Mouse (Mus musculus): Measurements from ENCODE around the gene Cd82. TPM values are rescaled to one million over a fixed set of nuclear protein-coding genes. Genes with fewer than 3 reads are reported as not detected.

Gene Cd82
- polyA plus RNA-seq, 1 experiment from 2014 or later: 113 TPM

DNA sequence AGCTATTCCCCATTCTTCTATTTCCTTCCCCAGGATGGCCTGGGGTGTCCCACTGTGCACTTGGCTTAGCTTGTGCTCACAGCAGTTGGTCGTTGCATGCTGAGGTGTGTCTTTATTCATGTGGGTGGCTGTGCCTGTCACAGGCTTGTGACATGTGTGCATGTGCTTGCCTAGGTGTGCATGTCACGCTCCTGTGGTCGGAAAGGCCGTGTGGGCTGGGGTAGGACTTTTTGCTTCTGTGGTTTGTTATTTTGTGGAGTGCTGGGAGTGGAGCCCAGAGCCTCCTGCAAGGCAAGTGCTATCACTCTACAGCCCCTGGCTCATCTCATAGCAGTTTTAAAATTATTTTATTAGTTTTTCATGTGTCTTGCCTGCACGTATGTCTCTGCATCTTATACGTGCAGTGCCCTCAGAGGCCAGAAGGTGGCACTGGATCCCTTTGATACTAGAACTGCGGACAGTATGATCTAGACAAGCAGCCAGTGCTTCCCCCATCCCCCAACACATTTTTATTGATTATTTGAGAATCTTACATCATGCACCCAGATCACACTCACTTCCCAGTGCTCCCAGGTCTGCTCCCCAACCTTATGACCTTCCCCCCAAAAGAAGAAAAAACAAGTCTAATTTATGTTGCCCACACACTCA lies 49.4 kb downstream of the Cd82 start:
- Histone ChIP-seq H3K9me3 (replicated peaks) (no peaks in the 10 kb centered on the region), H3K4me3 (replicated peaks) (no peak overlapping the region), H3K27me3 (no peaks in the 10 kb centered on the region), H3K9ac (no peak overlapping the region), H3K36me3 (replicated peaks) (peaks cover under 1% of the 10 kb centered on the region), H3K4me1 (replicated peaks) (peaks cover 29% of the 10 kb centered on the region), H3K4me2 (no peak overlapping the region), H3K27ac (replicated peaks) (no peak overlapping the region)
- whole genome bisulfite sequencing (ENCODE audit: insufficient replicate concordance): 43% methylated on average over 7 of the region's 7 CpGs
- no peak for ATAC-seq (ENCODE audit: insufficient read depth)

DNA sequence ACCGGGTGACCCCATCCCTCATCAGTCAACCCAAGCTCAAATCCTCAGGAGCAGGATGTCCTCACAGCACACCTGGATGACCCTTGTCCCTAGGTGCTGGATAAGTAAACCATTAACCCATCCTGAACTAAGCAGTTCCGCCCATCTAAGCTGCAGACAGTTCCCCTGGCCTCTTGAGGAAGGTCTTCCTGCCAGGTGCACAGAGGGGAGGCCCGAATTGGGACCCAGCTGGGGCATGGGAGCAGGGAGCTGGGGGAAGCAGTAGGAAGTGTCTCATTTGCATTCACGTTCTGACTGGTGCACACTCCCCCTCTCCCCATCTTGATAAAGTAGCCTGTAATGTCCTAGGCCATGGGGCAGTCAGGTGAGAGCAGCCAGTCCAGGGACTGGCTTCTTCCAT lies 50.8 kb downstream of the Cd82 start:
- H3K9me3 ChIP-seq (replicated peaks): no peaks in the 10 kb centered on the region
- H3K4me2 ChIP-seq: no peak overlapping the region
- H3K36me3 ChIP-seq (replicated peaks): no peaks in the 10 kb centered on the region
- H3K4me3 ChIP-seq (replicated peaks): no peak overlapping the region
- no peak for ATAC-seq (ENCODE audit: insufficient read depth)
- WGBS (ENCODE audit: insufficient replicate concordance): 37% methylated on average over 4 of the region's 4 CpGs
- no peaks in the 10 kb centered on the region for H3K27me3 ChIP-seq
- no peak overlapping the region for H3K27ac ChIP-seq (replicated peaks)
- peaks cover 24% of the 10 kb centered on the region for H3K4me1 ChIP-seq (replicated peaks)
- H3K9ac ChIP-seq: no peak overlapping the region

DNA sequence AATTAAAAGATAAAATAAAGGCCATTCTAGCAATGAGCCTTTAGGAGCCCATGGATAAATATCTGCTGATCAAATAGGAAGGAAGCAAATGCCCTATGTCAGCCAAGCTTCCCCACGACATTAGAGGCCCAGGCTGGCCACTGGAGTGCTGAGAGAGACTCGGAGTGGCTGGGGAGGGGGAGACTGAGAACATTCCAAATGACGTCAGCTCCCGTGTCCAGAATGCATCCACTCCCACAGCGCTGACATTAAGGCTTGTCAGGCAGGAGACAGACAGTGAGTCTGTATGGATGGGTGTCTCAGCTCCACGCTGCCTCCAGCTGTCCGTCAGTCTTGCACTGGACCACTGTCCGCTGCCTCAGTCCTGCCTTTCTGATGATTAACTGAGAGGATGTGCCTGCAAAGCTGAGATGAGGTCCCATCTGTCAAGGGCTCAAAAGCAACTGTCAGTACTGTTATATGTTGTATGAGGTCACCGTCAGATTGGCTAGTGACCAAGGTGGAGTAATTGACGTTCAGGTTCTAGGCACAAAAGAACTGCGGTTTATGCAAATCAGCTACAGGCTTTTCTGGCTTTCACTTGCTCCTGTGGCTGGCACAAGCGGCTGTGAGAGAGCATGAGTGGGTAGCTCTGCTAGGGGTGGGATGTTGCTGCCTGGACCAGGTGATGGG lies 51.9 kb downstream of the Cd82 start:
- Histone ChIP-seq H3K36me3 (replicated peaks) (no peaks in the 10 kb centered on the region), H3K4me1 (replicated peaks) (peaks cover 16% of the 10 kb centered on the region; the same call in 1 of the 2 replicates), H3K9me3 (replicated peaks) (no peaks in the 10 kb centered on the region), H3K4me2 (no peak overlapping the region), H3K9ac (no peak overlapping the region), H3K4me3 (replicated peaks) (no peak overlapping the region), H3K27me3 (no peaks in the 10 kb centered on the region), H3K27ac (replicated peaks) (no peak overlapping the region)
- WGBS (ENCODE audit: insufficient replicate concordance): 33% methylated on average over 12 of the region's 12 CpGs
- no peak for ATAC-seq (ENCODE audit: insufficient read depth)

DNA sequence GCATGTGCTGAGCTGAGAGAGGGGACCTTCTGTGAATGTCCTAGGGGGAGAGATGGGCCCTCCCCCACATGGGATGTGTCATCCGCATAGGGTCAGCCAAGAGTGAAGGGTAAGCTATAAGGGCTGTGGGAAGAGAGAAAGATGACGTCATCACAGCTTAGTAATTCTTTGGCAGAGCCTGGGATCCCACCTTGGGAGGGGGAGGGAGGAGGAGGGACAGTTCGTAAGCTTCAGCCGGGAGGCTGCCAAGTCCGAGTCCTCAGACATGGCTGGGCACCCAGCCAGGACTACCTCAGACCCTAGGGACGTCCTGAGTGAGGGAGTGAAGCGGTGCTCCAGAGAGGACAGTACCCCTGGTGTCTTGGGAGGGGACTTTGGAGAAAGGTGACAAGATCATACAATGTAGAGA lies 57.9 kb downstream of the Cd82 start:
- Histone ChIP-seq H3K4me2 (no peak overlapping the region), H3K27me3 (no peaks in the 10 kb centered on the region), H3K4me3 (replicated peaks) (no peak overlapping the region), H3K9me3 (replicated peaks) (no peaks in the 10 kb centered on the region), H3K4me1 (replicated peaks) (no peaks in the 10 kb centered on the region), H3K36me3 (replicated peaks) (no peaks in the 10 kb centered on the region), H3K9ac (no peak overlapping the region), H3K27ac (replicated peaks) (no peak overlapping the region)
- WGBS (ENCODE audit: insufficient replicate concordance): 65% methylated on average over 7 of the region's 7 CpGs
- no peak for ATAC-seq (ENCODE audit: insufficient read depth)

DNA sequence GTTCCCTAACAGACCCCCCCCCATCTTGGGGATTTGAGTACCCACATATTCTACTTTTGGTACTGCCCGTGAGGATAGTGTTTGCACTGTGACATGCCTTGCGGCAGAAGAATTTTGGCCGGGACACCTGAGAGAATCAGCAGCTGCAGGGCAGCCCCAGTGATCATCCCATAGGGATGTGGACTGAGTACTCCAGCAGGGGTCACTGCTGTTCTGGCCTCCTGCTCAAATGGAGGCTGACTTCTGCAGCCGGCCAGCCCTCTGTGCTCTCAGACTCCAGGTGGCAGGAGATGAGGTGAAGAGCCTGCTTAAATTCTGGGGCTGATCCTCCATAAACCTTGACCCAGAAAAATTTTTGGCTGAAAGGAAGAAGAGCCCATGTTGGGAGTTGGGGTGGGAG lies 58.8 kb downstream of the Cd82 start:
- ATAC-seq (ENCODE audit: insufficient read depth): no peak
- 28% methylated on average over 4 of the region's 4 CpGs for WGBS (ENCODE audit: insufficient replicate concordance)
- no peaks in the 10 kb centered on the region for H3K36me3 ChIP-seq (replicated peaks)

DNA sequence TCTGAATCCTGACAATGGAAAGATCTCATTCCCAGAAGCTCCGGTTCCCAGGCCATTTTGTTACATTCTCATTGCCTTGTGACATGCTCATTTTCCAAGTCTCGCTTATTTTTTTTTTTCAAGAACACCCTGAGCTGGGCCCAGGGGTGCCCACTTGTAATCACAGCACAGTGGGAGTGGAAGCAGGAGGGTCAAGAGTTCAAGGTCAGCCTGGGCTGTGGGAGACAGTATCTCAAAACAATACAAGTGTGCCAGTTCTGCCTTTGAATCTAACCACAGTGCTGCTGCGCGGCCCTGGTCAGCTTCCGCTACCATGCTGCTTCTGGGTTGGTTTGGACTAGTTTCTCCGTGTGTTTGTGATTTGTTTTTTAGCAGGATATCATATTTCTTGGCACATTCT lies 59.7 kb downstream of the Cd82 start:
- Histone ChIP-seq H3K36me3 (replicated peaks) (no peaks in the 10 kb centered on the region), H3K27ac (replicated peaks) (no peak overlapping the region), H3K9ac (no peak overlapping the region), H3K4me3 (replicated peaks) (no peak overlapping the region), H3K9me3 (replicated peaks) (no peaks in the 10 kb centered on the region), H3K4me1 (replicated peaks) (no peaks in the 10 kb centered on the region), H3K27me3 (no peaks in the 10 kb centered on the region), H3K4me2 (no peak overlapping the region)
- no peak for ATAC-seq (ENCODE audit: insufficient read depth)
- 72% methylated on average over 6 of the region's 6 CpGs for WGBS (ENCODE audit: insufficient replicate concordance)

More for the DNA sequence above, 58.8 kb downstream of the Cd82 start:
- Histone ChIP-seq H3K4me1 (replicated peaks) (no peaks in the 10 kb centered on the region), H3K9me3 (replicated peaks) (no peaks in the 10 kb centered on the region), H3K27ac (replicated peaks) (no peak overlapping the region), H3K4me2 (no peak overlapping the region), H3K9ac (no peak overlapping the region), H3K4me3 (replicated peaks) (no peak overlapping the region), H3K27me3 (no peaks in the 10 kb centered on the region)

DNA sequence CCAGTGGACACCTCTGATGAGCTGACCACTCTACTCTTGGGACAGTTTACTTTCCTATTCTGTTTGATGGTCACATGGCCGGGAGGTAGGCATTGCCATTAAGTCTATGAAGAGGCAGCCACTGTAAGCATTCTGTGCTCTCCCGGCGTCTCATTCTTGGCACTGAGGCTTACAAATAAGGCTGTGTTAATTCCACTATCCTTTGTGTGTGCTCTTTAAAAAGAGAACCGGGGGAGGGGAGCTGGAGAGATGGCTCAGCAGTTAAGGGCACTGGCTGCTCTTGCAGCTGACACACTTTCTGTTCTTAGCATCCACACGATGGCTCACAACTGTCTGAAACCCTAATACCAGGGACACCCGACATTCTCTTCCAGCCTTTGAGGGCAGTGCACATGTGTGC lies 71.7 kb downstream of the Cd82 start:
- ATAC-seq (ENCODE audit: insufficient read depth): no peak
- Histone ChIP-seq H3K27ac (replicated peaks) (no peak overlapping the region), H3K9ac (no peak overlapping the region), H3K9me3 (replicated peaks) (no peaks in the 10 kb centered on the region), H3K4me3 (replicated peaks) (no peak overlapping the region), H3K4me2 (no peak overlapping the region), H3K4me1 (replicated peaks) (no peaks in the 10 kb centered on the region), H3K36me3 (replicated peaks) (no peaks in the 10 kb centered on the region), H3K27me3 (no peaks in the 10 kb centered on the region; the same call in 1 of the 2 replicates)
- 50% methylated on average over 6 of the region's 6 CpGs for WGBS (ENCODE audit: insufficient replicate concordance)

DNA sequence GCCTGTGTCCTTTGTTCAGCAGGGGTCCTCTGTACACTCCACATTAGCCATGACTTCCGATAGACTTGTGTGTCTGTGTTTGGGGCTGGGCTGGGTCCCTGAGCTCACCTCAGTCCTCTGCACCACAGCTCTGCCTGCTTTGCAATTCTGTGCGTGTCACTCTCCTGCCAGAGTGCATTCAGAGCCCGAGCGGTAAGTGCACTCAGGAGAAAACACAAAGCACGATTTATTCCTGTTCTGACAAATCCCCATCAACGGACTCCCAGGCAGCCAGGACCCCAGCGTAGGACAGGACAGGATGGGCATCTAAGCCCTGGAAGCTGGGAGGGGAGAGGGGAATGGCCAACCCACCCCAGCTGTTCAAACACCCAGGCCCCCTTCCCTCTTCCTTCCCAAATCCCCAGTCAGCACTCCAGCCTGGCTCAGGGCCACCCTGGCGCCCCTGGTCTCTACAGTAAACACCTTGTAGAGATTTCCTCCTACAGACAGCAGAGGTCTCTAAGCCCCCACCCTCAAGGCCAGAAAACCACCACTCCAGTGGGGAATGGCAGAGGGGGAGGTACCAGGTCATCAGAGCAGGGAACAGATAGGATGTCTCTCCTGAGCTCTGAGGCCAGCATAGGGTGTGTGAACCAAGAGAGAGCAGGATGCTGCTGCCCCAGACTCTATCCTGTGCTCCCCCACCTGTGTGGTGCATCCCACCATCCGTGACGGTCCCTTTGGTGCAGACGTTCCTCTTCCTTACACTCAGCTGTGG lies 72.6 kb downstream of the Cd82 start:
- Histone ChIP-seq H3K4me2 (no peak overlapping the region), H3K27me3 (no peaks in the 10 kb centered on the region; the same call in 1 of the 2 replicates), H3K4me3 (replicated peaks) (no peak overlapping the region), H3K36me3 (replicated peaks) (no peaks in the 10 kb centered on the region), H3K9me3 (replicated peaks) (no peaks in the 10 kb centered on the region), H3K27ac (replicated peaks) (no peak overlapping the region), H3K9ac (no peak overlapping the region), H3K4me1 (replicated peaks) (no peaks in the 10 kb centered on the region)
- 42% methylated on average over 11 of the region's 11 CpGs for WGBS (ENCODE audit: insufficient replicate concordance)
- no peak for ATAC-seq (ENCODE audit: insufficient read depth)

DNA sequence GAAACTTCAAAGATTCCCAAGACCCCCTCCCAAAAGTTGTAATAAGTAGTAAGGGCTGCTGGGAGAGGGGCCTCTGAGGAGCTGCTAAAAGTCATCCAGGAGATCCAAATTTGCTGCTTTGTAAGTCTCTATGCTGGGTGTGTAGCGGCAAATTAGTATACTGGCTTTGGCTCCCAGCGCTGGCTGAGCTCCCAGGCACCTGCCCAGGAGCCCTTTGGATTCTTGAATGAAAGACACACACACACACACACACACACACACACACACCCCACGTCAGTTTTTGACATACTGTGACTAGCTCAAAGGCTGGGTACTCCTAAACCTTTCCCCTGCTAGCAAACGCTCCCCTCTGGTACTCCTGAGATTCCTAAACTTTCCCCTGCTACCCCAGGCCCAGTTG lies 76.0 kb downstream of the Cd82 start:
- no peaks in the 10 kb centered on the region for H3K4me1 ChIP-seq (replicated peaks)
- no peaks in the 10 kb centered on the region for H3K36me3 ChIP-seq (replicated peaks)
- H3K27ac ChIP-seq (replicated peaks): no peak overlapping the region
- ATAC-seq (ENCODE audit: insufficient read depth): no peak
- WGBS (ENCODE audit: insufficient replicate concordance): 57% methylated on average over 4 of the region's 4 CpGs
- H3K27me3 ChIP-seq: no peaks in the 10 kb centered on the region; the same call in 1 of the 2 replicates
- no peaks in the 10 kb centered on the region for H3K9me3 ChIP-seq (replicated peaks)
- H3K4me2 ChIP-seq: no peak overlapping the region
- H3K4me3 ChIP-seq (replicated peaks): no peak overlapping the region
- no peak overlapping the region for H3K9ac ChIP-seq

DNA sequence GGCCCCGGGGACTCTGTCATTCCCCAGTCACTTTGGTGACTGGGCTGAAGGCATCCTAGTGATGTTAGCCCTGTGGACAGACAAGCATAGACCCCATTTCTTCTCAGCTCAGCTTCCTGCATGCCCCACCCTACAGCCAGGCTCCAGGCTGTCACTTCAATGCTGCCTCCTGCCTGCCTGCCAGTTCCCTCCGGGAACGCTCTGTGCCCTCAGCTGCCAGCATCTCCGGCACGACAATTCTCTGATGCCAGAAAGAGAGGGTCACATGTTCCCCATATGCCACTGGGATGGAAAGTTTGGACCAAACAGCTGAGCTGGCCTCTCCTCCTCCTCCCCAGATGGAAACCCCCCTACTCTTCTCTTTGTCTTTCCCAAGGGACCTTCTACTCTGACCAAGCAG lies 79.1 kb downstream of the Cd82 start:
- 64% methylated on average over 5 of the region's 5 CpGs for WGBS (ENCODE audit: insufficient replicate concordance)
- no peaks in the 10 kb centered on the region for H3K4me1 ChIP-seq (replicated peaks)
- H3K36me3 ChIP-seq (replicated peaks): no peaks in the 10 kb centered on the region
- no peak overlapping the region for H3K9ac ChIP-seq
- no peak overlapping the region for H3K4me2 ChIP-seq
- no peak for ATAC-seq (ENCODE audit: insufficient read depth)
- no peak overlapping the region for H3K4me3 ChIP-seq (replicated peaks)
- H3K27ac ChIP-seq (replicated peaks): no peak overlapping the region
- no peaks in the 10 kb centered on the region; the same call in 1 of the 2 replicates for H3K27me3 ChIP-seq
- no peaks in the 10 kb centered on the region for H3K9me3 ChIP-seq (replicated peaks)

DNA sequence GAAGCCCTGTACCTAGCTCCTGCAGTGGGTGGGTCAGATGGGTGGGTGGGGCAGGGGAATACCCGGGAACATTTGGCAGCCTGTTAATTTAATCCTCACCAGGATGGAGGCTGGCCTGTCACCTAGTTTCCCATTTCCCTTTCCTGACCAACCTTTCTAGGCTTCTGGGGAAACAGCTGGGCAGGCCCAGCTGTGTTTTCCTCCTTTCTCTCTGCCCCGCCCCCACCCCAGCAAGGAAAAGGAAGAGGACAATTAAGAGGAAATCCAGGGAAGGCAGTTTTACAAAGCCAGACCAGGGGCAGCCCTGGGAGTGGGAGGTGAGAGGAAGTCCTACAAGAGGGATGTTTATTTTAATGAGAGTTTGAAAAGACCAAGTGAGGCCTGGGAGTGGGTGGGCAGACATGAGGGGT lies 82.3 kb downstream of the Cd82 start:
- WGBS (ENCODE audit: insufficient replicate concordance): 26% methylated on average over 2 of the region's 2 CpGs
- Histone ChIP-seq H3K9me3 (replicated peaks) (no peaks in the 10 kb centered on the region), H3K36me3 (replicated peaks) (no peaks in the 10 kb centered on the region), H3K4me2 (no peak overlapping the region), H3K9ac (no peak overlapping the region), H3K4me3 (replicated peaks) (no peak overlapping the region), H3K4me1 (replicated peaks) (no peaks in the 10 kb centered on the region), H3K27me3 (no peaks in the 10 kb centered on the region), H3K27ac (replicated peaks) (no peak overlapping the region)
- ATAC-seq (ENCODE audit: insufficient read depth): no peak
